Mouse (Mus musculus) thymus, adult 18-20 months (tissue): Measurements from ENCODE around the gene Sept10.

Experiments used
- DNase-seq, 2 experiments: peaks; one replicate each; pipeline ENCODE4 v3.0.0; 2022; ENCODE audit warnings: mixed read lengths in 2 of 2

The Sept10 gene

DNA sequence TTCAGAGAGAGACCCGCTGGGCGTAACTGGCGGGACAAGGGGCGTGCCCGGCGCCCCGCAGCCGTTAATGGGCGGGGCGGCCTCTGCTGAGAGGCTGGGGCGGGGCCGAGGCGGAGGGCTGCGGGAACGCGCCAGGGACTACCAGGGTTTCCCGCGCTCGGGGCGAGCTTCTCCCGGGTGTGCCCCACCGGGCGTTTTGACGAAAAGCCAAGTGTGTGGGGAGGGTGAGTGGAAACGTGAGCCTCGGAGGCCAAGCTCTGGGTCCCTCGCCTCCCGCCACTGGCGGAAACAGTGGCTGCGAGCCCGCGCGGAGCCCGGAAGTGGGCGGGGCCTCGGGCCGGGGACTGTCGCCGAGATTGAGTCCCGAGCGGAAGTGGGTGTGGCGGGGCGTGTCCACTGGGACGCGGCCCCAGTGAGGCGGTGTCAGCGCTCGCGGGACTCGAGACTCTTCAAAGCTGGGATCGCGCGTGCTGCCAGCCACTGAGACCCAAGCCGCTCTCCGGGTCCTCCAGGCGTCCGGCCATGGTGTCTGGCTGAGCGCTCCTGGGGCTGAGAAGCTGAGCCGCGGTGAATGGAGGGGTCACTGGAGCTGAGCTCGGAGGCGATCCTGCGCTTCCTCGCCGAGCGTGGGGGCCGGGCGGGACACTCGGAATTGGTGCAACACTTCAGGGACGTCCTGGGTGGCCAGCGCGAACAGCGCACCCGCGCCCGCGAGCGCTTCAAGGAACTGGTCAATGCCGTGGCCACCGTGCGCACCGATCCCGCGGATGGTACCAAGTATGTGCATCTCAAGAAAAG, at the start of gene Sept10, which contains the start of gene Sowahc:
TSS of gene Sept10 (minus strand) at position 375 of the 798 bp plus-strand sequence.
TSS of gene Sowahc (plus strand) at position 481 of the 798 bp plus-strand sequence.
- DNase-seq, result peak; percentile 90 to 93

DNA sequence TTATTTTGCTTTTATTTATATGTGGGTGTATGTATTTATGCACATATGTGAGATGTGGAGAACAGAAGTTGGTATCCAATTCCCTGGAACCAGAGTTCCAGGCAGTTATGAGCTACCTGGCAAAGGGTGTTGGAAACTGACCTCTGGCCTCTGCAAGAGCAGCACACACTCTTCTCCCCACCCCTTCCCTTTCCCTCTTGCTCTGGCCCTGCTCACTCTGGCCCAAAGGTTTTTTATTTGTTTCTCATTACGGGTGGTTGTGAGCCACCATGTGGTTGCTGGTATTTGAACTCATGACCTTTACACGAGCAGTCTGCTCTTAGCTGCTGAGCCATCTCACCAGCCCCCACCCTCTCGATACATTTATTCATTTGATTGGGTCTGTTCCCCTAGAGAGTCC, 47.1 kb upstream of the Sept10 start:
- no peak for DNase-seq

DNA sequence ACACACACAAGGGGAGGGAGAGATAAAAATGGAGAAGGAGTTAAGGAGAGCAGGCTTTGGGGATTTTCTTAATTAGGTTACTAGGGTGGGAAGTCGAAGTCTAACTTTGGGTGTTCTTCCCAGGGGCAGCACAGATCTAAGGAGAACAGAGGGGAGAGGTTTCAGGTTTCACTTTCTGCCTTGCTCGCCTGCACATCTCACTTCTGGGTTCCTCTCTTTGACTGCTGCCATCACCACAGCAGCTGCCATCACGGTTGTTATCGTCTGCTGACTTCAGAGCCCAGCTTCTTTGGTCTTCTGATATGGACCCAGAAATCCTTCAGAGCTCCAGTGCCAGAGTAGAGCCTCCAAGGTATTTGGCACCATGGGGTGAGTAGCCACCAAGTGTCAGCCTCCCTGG, 46.5 kb upstream of the Sept10 start:
- DNase-seq, result no peak

DNA sequence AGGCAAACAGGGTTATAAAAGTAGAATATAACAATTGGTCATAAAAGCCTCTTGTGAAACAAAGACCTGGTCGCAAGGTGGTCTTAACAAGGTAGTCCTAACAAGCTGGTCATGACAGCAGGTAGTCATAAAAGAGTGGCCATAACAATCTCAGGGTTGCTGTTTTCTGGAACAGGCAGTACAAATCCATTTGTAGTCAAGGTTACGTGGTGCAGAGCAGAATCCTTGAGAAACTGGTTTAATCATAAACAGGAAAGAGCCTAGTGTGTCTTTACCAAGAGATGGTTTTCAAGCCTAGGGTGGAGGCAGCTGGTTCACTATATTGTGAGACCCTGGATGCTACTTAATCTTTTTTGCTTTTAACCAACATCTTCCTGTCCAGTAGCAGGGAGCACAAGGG, 45.6 kb upstream of the Sept10 start:
- no peak for DNase-seq

DNA sequence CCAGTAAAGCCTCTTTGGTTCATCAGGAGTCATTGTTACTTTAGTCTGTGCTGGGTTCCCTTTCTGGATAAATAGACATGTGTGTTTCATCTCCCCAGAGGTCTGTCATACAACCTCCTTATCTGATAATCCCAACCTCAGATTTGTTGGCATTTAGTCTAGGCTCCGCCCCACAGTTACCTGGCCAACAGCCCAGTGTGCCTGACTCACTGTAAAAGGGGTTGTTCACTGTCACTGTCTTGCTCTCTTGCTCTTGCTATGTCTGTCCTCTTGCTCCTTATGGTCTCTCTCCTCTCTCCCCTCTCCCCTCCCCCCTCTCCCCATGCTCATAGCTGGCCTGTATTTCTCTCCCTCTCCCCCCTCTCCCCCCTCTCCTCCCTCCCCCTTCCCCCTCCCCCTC, 44.5 kb upstream of the Sept10 start:
- DNase-seq, result no peak

DNA sequence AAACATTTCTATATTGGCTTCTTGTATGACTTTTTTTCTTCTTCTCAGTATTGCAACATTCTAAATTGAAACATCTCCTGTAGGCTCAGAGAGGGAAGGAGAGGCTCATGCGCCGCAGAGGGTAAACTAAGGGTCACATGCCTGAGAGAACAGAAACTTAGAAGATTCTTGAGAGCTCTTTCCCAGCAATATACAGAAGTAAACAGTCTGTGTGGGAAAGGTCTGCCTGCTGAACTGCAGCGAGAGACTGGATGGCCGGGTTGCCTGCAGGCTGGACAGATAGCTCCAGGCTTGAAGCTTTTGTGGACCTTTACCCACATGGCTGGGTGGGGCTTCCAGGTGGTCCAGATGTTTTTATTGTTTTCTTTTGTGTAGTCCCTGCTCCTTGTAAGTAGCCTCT, 44.0 kb upstream of the Sept10 start:
- no peak for DNase-seq

DNA sequence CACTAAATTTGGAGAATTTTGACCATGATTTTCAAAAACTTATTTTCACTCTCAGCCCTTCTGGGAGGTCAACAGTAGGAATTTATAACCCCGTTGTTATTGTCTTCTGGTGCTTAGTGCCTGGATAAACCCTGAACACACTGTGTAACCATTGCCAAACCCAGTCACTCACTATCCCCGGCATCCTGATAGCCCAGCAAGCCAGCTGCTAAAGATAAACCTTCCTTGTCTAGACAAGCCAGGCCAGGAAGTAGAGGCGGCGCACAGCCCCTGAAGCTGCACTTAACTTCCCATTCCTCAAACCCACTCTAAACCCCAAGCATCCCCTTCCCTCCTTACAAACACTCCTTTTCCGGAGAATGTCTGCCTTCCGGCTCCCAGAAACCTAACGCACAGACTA, 43.4 kb upstream of the Sept10 start:
- DNase-seq, result no peak

DNA sequence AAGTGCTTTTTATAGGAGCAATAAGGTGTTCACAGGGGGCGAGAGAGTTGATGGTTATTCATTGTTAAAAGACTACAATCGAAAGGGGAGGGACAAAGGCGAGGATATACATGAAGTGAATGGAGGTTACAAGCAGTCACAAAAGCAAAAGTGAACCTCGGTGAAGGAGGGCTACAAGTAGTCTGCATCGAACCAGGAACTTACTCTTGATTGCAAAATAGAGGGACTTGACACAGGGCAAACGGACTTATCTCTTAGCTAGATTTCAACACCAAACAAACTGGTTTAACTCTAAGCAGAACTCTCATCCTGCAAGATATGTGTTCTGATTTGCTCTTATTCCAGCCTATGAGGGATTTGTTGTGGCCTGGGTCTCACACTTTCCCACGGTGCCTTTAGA, 41.3 kb upstream of the Sept10 start:
- DNase-seq, result no peak

DNA sequence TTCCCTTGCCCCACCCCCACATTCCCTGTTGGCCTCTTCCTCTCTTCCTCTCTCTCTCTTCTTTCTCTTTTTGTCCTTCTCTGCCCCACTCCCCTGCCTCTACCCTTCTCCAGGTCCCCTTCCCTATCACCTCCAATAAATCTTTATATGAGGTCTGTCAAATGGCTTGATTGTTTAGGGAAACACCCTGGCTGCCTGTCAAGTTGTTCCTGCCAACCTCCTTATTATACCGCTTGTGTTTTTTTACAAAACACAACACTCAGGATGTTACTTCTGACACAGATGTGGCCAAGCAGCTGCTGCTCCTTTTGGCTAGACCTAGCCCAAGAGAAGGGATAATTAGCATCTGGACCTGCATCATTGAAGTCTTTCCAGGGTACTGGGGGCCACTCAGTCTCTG, 40.4 kb upstream of the Sept10 start:
- no peak for DNase-seq

DNA sequence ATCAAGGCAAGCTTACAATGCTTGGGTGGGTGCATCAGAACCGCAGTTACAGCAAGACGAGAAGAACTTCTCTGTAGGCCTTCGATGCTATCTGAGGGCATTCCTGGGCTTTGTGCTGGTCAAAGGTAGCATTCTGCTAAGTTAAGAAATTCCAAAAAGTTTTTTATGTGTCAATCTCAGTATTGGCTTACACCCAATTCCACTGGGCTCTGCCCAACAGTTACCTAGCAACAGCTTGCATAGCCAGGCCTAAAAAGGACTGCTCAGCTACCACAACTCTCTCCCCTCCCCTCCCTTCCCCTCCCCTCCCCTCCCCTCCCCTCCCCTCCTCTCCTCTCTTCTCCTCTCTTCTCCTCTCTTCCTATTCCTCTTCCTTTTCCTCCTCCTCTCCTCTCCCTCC, 40.0 kb upstream of the Sept10 start:
- DNase-seq, result no peak

DNA sequence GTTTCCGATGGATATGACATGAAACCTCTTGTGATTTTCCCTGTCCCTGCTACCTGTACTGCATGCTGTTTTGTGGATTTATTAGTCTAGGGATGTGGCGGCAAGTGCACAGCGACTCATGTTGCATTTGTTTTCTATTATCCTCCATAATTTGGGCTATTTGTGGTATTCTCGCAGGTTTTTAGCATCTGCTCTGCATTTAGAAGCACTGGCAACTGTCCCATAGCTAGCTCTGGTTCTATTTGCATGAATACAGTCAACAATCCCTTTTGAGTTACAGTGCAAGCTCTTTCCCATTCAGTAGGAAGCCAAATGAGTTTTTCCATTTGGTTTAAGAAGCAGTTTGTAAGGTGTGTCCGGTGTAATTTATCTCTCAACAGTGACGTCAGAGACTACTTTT, 37.9 kb upstream of the Sept10 start:
- no peak for DNase-seq

DNA sequence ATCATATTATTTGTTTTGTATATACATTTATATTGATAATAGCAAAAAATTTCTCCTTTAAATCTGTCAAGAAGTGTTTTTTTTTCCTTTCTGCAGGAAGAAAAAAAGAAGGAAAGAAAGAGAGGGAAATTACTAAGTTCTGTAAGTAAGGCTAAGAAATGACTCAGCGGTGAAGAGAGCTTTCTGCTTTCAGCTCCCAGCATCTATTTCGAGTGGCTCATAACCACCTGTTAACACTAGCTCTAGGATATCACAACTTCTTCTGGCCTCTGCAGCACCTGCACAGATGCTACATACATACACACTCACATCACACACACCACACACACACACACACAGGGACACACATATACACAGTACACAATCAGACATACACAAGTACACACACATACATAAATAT, 34.9 kb upstream of the Sept10 start:
- no peak for DNase-seq

DNA sequence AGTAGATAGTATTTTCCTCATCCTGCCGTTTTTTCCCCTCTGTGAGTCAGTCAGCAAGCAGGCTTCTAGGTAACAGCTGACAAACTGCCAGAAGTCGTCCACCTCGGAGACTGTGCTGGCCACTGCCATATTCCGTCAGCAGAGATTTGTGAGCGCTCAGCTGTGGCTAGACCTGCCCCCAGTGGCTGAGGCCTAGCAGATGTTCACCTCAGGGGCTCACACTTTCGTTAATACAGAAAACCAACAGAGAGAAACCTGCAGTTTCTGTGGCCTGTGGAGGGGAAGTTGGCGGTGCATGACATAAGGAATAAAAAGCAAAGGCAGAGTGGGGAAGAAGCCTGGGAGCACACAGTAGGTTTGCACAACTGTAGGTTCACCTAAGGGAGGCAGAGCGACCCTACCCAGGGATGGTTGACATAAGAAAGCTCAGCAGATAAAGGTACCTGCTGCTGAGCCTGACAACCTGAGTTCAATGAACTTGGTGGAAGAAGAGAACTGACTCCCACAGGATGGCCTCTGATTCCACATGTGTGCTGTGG, 32.0 kb upstream of the Sept10 start:
- no peak for DNase-seq

DNA sequence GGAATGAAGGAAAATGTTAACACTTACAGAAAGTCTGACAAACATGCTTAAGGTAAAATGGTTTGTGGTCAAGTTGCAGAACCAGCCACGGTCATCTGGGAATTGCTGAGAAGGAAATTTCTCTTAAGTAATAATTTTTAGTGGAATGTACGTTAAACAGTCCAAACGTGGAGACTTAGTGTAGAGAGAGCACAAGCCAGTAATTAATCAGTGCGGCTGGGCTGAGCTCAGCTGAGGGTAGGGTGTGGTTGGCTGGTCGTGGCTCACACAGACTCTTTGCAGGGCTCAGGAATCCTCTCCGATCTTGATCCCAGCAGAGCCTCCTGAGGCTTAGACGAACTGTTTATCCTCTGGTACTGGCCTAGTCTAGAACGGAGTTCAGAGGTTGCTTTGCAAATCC, 30.7 kb upstream of the Sept10 start:
- DNase-seq, result no peak

DNA sequence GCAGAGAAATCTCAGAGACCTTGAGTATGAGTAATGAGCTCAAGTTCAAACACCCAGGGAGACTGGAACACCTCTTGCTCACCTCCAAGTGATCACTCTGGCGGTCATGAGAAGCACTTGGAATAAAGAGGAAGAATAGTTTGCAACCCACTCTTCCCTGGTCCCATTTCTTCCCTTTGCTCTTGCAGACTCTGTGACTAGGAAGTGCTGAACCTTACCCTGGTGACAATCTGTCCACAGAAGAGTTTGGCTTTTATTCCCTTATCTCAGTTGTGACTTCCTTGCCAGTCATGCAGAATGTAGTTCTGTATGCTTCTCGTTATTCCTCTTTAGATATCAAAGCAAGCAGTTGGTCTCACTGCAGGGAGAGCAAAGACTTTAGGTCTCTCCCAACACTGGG, 30.3 kb upstream of the Sept10 start:
- DNase-seq, result no peak

DNA sequence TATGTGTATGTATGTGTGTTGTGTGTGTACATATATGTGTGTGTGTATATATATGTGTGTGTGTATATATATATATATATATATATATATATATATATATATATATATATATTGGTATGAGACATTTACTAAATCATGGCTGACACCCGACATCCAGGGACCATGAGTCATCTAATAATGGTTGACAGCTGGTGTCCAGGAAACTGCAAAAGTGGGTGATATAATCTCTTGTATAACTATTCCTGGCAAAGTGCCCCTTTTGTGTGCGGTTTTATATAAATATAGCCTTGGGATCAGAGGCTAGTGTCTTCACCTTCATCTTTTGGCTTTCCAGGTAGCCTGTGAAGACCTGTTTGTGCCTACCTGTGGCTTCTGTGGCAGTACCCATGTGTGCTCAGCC, 29.0 kb upstream of the Sept10 start:
- DNase-seq, result no peak

DNA sequence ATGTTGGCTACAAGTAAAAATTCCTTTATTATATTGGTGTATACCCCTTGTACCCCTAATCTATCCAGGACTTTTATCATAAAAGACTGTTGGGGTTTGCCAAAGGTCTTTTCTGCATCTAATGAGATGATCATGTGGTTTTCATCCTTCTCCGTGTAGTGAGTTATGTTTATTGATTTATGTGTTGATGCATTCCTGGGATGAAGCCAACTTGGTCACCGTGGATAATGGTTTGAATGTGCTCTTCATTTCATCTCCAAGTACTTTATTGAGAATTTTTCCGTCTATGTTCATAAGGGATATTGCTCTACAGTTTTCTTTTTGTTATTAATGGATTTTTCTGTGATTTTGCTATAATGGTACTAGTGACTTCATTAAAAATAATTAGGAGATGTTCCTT, 27.9 kb upstream of the Sept10 start:
- DNase-seq, result no peak

DNA sequence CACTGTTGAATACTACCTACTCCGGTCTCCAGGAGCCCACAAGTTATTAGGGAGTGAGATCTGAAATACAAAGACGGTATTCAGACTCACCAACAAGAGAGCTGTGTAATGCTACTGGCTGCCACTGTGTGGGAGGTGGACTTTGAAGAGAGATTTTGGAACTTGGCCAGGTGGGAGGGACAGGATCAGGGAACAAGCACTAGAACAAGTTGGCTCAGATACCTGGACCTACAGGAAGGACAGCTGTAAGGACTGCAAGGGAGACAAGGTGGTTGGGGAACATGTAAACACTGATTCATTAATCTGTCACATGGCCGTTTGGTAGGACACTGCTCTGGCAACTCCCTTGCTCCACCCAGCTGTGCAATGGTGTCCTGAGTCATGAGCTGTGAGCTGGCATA, 19.5 kb upstream of the Sept10 start:
- no peak for DNase-seq

DNA sequence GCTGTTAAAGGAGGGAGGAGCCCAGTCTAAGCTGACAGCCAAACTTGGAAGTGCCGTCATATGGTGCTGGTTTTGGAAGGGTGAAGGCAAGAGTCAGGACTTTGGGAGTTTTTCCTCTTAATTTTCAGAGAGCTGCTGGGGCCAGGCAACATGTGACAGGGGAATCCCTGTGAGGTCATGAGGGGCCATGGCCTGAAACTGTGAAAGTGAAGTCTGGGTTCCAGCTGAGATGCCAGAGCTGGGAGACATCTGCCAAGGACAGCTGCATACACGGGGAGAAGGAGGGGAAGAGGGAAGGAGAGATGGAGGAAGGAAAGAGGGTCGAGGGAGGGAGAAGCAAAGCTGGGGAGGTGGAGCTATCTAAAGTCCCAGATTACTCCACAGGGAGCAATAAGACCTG, 16.1 kb upstream of the Sept10 start:
- DNase-seq, result no peak

DNA sequence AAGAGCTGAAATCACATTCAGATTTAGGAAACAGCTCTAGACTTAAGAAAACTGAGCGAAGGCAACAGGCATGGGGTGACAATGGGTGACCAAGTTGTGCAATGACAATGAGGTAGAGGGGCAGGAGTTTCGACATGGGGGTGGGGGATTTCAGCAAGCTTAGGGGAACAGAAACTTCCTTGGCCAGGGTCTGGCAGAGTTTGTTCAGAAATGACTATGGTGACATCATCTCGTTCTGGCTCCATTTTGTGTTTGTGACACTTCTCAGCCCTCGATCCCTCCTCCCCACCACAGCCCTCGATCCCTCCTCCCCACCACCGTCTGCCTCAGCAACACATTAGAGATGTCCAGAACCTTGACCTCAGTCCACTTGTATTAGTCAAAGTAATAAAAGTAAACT, 14.8 kb upstream of the Sept10 start:
- no peak for DNase-seq

DNA sequence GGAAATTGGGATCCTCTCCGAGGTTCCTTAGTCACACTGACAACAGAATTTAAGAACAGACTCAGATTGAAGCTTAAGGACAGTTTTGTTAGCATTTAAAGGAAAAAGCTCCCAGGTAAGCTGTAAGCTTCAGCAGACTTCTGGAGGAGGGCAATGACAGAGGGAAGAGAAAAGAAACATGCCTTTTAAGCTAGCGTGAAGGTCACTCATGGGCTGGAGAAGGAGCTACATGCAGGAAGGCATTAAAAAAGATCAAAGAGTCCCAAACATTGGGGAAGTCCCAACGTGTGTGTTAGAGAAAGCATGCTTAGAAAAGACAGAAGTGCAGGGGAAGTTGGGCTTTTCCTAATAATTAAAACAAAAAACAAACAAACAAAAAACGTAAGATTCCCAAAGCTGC, 14.2 kb upstream of the Sept10 start:
- DNase-seq, result no peak

DNA sequence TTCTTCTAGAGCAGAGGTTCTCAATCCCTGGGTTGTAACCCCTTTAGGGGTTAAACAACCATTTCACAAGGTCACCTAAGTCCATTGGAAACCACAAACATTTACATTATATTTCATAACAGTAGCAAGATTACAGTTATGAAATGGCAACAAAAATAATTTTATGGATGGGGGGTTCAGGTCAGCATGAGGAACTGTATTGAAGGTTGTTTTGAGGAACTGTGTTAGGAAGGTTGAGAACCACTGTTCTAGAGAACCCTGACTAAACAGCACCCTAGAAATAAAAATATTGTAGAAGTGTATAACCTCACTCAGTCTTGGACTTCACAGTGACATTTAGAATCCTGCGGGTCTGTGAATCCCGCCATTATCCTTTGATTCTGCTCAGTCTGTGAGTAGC, 13.6 kb upstream of the Sept10 start:
- DNase-seq, result no peak

DNA sequence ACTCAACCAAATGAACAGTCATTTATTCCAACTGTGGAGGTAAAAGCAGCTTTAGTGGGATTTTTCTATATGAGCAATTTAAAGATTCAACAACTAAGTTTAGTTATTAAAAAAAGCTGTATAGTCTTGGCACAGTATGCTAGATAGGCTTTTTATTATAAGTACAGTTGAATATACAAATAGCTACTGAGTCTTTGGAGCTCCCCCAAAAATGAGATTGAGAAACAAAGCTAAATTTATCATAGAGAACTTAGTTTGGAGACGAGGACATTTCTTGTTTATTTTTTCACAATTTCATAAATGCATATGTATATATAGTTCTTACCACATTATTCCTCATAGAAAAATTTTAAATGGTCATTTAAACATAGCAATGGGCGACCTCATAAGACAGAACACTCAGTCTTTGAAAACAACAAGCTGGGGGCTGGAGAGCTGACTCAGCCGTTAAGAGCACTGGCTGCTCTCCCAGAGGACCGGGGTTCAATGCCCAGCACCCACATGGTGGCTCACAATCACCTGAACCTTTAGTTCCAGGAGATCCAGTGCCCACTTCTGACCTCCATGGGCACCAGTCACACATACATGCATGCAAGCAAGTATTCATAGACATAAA, 7.7 kb upstream of the Sept10 start:
- DNase-seq, result no peak

DNA sequence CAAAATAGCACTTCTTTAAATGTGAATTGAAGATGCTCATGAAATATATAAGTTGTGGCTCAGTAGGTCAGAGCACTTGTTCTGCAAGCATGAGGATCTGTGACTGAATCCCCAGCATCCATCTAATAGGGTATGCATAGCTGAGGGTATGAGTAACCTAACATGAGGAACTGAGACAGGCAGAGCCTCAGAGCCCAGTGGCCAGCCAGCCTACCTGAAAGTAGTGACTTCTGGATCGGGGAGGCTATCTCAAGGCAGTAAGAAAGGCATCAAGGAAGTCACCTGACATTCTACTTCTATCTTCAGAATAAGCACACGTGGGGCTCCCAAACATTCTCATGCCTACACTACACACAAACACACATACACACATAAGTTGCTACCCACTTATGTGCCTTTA, 3.5 kb upstream of the Sept10 start:
- DNase-seq, result no peak

DNA sequence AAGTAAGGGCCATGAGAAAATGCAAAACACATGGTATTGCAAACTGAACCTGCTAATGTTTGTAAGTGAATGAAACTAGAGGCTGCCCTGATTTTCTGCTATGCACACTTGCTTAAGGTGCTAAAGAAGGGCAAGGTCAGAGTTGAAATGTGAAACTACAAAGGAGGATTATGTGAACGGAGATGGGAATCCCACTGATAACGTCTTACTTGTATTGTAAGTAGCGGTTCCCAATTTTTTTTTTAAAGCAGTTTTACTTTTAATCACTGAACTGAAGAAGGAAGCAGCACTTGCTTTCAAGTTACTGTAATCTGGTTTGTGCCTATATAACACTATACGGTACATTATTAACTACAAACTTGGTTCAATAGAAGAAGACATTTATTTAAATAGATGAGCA, 2.2 kb upstream of the Sept10 start:
- DNase-seq, result no peak
